Mouse (Mus musculus): Measurements from ENCODE around the gene Gm4778.

DNA sequence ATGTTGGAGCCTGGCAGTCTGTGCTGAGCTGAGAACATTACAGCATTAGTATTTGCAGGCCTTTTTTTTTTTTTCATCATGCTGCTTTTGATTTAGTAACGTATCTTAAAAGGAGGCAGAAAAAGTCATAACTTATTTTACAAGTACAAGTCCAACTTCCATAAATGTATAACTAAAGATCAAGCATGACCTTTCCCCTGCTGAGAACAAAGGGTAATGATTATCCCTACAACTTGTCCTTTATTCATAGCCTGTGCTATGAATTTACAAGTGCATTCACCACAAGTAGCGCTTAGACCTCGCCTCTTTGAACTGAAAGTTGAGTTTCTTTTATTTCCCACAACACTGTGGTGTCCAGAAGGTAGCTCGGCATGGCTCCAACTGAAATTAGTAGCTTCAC lies 47.5 kb downstream of the Gm4778 start:
- TF ChIP-seq POLR2A (IDR thresholded peaks at IDR 0.05; ENCODE audit: insufficient read depth, low read length) (no peak), EP300 (IDR thresholded peaks at IDR 0.05; ENCODE audit: insufficient read depth, low read depth, low read length) (no peak), CTCF (IDR thresholded peaks at IDR 0.05; ENCODE audit: low read depth, low read length) (no peak)

Data from ES-Bruce4 (cell line).